Mouse (Mus musculus): ENCODE results near the gene Rapgefl1. TPM values are rescaled to one million over a fixed set of nuclear protein-coding genes. Genes with fewer than 3 reads are reported as not detected.
A peak's percentile ranks its signal among the peaks of the same experiment; 100 is the strongest.

Gene Rapgefl1
- 5.6 and 6.7 TPM in 2 replicates for polyA plus RNA-seq (2015; fragmentation: Nextera tagmentation; extraction: Ambion mirVana)

- Histone ChIP-seq H3K27ac (replicated peaks) (peak within 1 kb of the TSS; percentile 81), H3K4me3 (peak within 1 kb of the TSS; percentile 76), H3K9ac (peak within 1 kb of the TSS; percentile 87), H3K36me3 (peaks cover 30% of the 10 kb centered on the region), H3K27me3 (peaks cover 12% of the 10 kb centered on the region; the same call in 1 of the 2 replicates), H3K4me1 (replicated peaks) (peaks cover 31% of the 10 kb centered on the region), H3K4me2 (peak within 1 kb of the TSS; percentile 94), H3K9me3 (no peaks in the 10 kb centered on the region)
- ATAC-seq (ENCODE audit: low read depth), result peak; percentile 92
- WGBS, result under 1% methylated on average over 44 of the region's 48 CpGs
Observed at GRCm38 (mm10) chr11:98836651-98837141, at the start of gene Rapgefl1. Gene Rapgefl1, plus strand, starts transcription at chr11:98836785.

GRCm38 (mm10) chr11:98787229-98787628, 49.4 kb upstream of the Rapgefl1 start:
- no peaks in the 10 kb centered on the region for H3K36me3 ChIP-seq
- no peaks in the 10 kb centered on the region for H3K27me3 ChIP-seq
- no peak overlapping the region for H3K4me3 ChIP-seq
- no peak for ATAC-seq (ENCODE audit: low read depth)
- H3K9ac ChIP-seq, result no peak overlapping the region
- H3K9me3 ChIP-seq, result no peaks in the 10 kb centered on the region
- WGBS, result 39% methylated on average over 7 of the region's 7 CpGs
- peaks cover 69% of the 10 kb centered on the region for H3K4me1 ChIP-seq (replicated peaks)
- H3K4me2 ChIP-seq, result no peak overlapping the region; the same call in 1 of the 2 replicates
- H3K27ac ChIP-seq (replicated peaks), result no peak overlapping the region

GRCm38 (mm10) chr11:98787691-98788090, 48.9 kb upstream of the Rapgefl1 start:
- no peak overlapping the region for H3K4me3 ChIP-seq
- 93% methylated on average over 1 of the region's 1 CpGs for WGBS
- no peak overlapping the region for H3K4me2 ChIP-seq
- H3K27me3 ChIP-seq, result no peaks in the 10 kb centered on the region
- no peak overlapping the region for H3K27ac ChIP-seq (replicated peaks)
- no peak overlapping the region for H3K9ac ChIP-seq
- H3K36me3 ChIP-seq, result no peaks in the 10 kb centered on the region
- ATAC-seq (ENCODE audit: low read depth), result no peak
- H3K4me1 ChIP-seq (replicated peaks), result peaks cover 66% of the 10 kb centered on the region
- no peaks in the 10 kb centered on the region for H3K9me3 ChIP-seq

- H3K4me3 ChIP-seq, result no peak overlapping the region
- H3K4me2 ChIP-seq, result peak overlapping the region; percentile 88
- no peaks in the 10 kb centered on the region for H3K9me3 ChIP-seq
- H3K27me3 ChIP-seq, result no peaks in the 10 kb centered on the region
- ATAC-seq (ENCODE audit: low read depth), result no peak
- 96% methylated on average over 5 of the region's 5 CpGs for WGBS
- peak overlapping the region; percentile 63 for H3K27ac ChIP-seq (replicated peaks)
- H3K36me3 ChIP-seq, result no peaks in the 10 kb centered on the region
- H3K9ac ChIP-seq, result no peak overlapping the region; the same call in 1 of the 2 replicates
- peaks cover 66% of the 10 kb centered on the region for H3K4me1 ChIP-seq (replicated peaks)
Observed at GRCm38 (mm10) chr11:98788139-98788538, 48.4 kb upstream of the Rapgefl1 start.

- Histone ChIP-seq H3K4me3 (peak overlapping the region; percentile 44), H3K27ac (replicated peaks) (peak overlapping the region; percentile 63), H3K27me3 (no peaks in the 10 kb centered on the region), H3K9me3 (no peaks in the 10 kb centered on the region), H3K4me2 (peak overlapping the region; percentile 88), H3K4me1 (replicated peaks) (peaks cover 66% of the 10 kb centered on the region), H3K36me3 (no peaks in the 10 kb centered on the region), H3K9ac (peak overlapping the region; percentile 60)
- peak; percentile 70 for ATAC-seq (ENCODE audit: low read depth)
- WGBS, result 14% methylated on average over 17 of the region's 18 CpGs
Observed at GRCm38 (mm10) chr11:98788550-98789218, 47.9 kb upstream of the Rapgefl1 start.

GRCm38 (mm10) chr11:98789219-98789807, 47.3 kb upstream of the Rapgefl1 start:
- Histone ChIP-seq H3K4me3 (peak overlapping the region; percentile 44), H3K36me3 (no peaks in the 10 kb centered on the region), H3K4me1 (replicated peaks) (peaks cover 66% of the 10 kb centered on the region), H3K4me2 (peak overlapping the region; percentile 88), H3K27me3 (no peaks in the 10 kb centered on the region), H3K9ac (peak overlapping the region; percentile 60), H3K9me3 (no peaks in the 10 kb centered on the region), H3K27ac (replicated peaks) (peak overlapping the region; percentile 46; the same call in 1 of the 2 replicates)
- WGBS, result 2% methylated on average over 25 of the region's 25 CpGs
- ATAC-seq (ENCODE audit: low read depth), result no peak

GRCm38 (mm10) chr11:98789824-98790223, 46.8 kb upstream of the Rapgefl1 start:
- ATAC-seq (ENCODE audit: low read depth), result no peak
- Histone ChIP-seq H3K9ac (peak overlapping the region; percentile 60), H3K9me3 (no peaks in the 10 kb centered on the region), H3K27ac (replicated peaks) (no peak overlapping the region), H3K27me3 (no peaks in the 10 kb centered on the region), H3K4me1 (replicated peaks) (peaks cover 63% of the 10 kb centered on the region), H3K4me3 (peak overlapping the region; percentile 44), H3K4me2 (peak overlapping the region; percentile 88), H3K36me3 (no peaks in the 10 kb centered on the region)
- 42% methylated on average over 5 of the region's 5 CpGs for WGBS

- WGBS, result 83% methylated on average over 5 of the region's 5 CpGs
- Histone ChIP-seq H3K4me2 (no peak overlapping the region), H3K36me3 (no peaks in the 10 kb centered on the region), H3K27ac (replicated peaks) (no peak overlapping the region), H3K4me1 (replicated peaks) (peaks cover 54% of the 10 kb centered on the region), H3K27me3 (no peaks in the 10 kb centered on the region), H3K4me3 (no peak overlapping the region), H3K9me3 (no peaks in the 10 kb centered on the region), H3K9ac (no peak overlapping the region)
- ATAC-seq (ENCODE audit: low read depth), result no peak
Observed at GRCm38 (mm10) chr11:98790631-98791205, 45.9 kb upstream of the Rapgefl1 start.

- no peak for ATAC-seq (ENCODE audit: low read depth)
- no peaks in the 10 kb centered on the region for H3K27me3 ChIP-seq
- no peaks in the 10 kb centered on the region for H3K9me3 ChIP-seq
- no peaks in the 10 kb centered on the region for H3K36me3 ChIP-seq
- no peak overlapping the region for H3K9ac ChIP-seq
- no peak overlapping the region for H3K27ac ChIP-seq (replicated peaks)
- 80% methylated on average over 1 of the region's 1 CpGs for WGBS
- no peak overlapping the region for H3K4me3 ChIP-seq
- H3K4me2 ChIP-seq, result no peak overlapping the region
- H3K4me1 ChIP-seq (replicated peaks), result peaks cover 47% of the 10 kb centered on the region
Observed at GRCm38 (mm10) chr11:98791448-98791847, 45.1 kb upstream of the Rapgefl1 start.

GRCm38 (mm10) chr11:98792081-98792480, 44.5 kb upstream of the Rapgefl1 start:
- H3K27me3 ChIP-seq, result no peaks in the 10 kb centered on the region
- no peak overlapping the region for H3K4me3 ChIP-seq
- no peaks in the 10 kb centered on the region for H3K36me3 ChIP-seq
- no peak for ATAC-seq (ENCODE audit: low read depth)
- no peak overlapping the region for H3K4me2 ChIP-seq
- H3K9me3 ChIP-seq, result no peaks in the 10 kb centered on the region
- H3K9ac ChIP-seq, result no peak overlapping the region
- WGBS, result 16% methylated on average over 4 of the region's 4 CpGs
- H3K4me1 ChIP-seq (replicated peaks), result peaks cover 42% of the 10 kb centered on the region
- no peak overlapping the region for H3K27ac ChIP-seq (replicated peaks)

- H3K4me2 ChIP-seq, result peak overlapping the region; percentile 100
- H3K4me1 ChIP-seq (replicated peaks), result peaks cover 47% of the 10 kb centered on the region
- 0% methylated on average over 25 of the region's 30 CpGs for WGBS
- H3K27me3 ChIP-seq, result no peaks in the 10 kb centered on the region
- peaks cover 10% of the 10 kb centered on the region for H3K36me3 ChIP-seq
- H3K9me3 ChIP-seq, result no peaks in the 10 kb centered on the region
- H3K9ac ChIP-seq, result peak overlapping the region; percentile 100
- H3K4me3 ChIP-seq, result peak overlapping the region; percentile 100
- H3K27ac ChIP-seq (replicated peaks), result peak overlapping the region; percentile 100
- peak; percentile 51 for ATAC-seq (ENCODE audit: low read depth)
Observed at GRCm38 (mm10) chr11:98794469-98795014, 42.0 kb upstream of the Rapgefl1 start.
